Mouse (Mus musculus) ovary, postnatal 14 days (tissue): ENCODE results near the gene Zscan4f.
"Not testable (repeated sequence)": the region's sequence is repeated elsewhere in the genome, so short reads cannot be mapped to it uniquely, and the experiment has no call there.

ENCODE experiments used
- DNase-seq: peaks from one replicate; pipeline ENCODE4 v3.0.0; 2022; ENCODE audit warnings: low spot score

Gene Zscan4f

DNA sequence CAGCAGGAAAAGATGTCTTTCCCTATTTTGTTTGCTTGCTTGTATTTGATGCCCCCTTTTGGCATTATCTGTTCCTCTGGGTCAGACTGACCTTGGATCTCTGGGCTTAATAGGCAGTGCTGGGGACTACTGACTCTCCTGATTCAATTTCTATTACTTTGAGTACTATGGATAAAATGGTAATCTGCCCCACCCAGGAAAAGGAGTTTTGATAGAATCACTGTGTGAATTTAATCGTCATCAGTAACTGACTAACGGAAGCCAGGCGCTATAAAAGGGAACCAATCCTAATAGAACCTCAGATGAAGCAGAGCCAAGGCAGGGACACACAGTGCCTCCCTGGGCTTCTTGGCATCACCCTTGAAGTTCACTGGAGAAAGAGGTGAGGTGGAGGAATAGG, at the start of gene Zscan4f:
Zscan4f (plus strand) TSS at position 301 of the 400 bp plus-strand sequence.
- DNase-seq: not testable (repeated sequence)

DNA sequence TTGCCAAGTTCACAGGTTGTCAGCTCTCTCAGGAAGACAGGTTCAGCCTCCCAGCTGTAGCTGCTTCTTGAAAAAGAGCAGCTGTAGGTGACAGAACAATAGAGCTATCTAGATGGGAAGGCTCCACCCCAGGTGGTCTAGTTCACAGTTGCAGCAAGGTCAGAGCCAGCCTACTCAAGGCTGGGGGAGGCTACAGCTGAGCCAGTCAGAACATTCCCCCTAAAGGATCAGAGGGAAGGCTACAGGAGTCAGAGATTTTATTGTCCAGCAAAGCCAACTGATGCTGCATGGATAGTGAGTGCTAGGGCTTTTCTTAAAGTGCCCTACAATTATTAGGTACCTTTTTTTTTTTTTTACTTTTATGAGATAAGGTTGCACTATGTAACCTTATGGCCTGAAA, 13.1 kb upstream of the Zscan4f start:
- not testable (repeated sequence) for DNase-seq
